Mouse (Mus musculus): ENCODE data around the gene Gak.

- TF ChIP-seq CTCF (IDR thresholded peaks at IDR 0.05; ENCODE audit: extremely low read depth, insufficient read depth, low read length) (no peak), POLR2A (IDR thresholded peaks at IDR 0.05; ENCODE audit: extremely low read depth, insufficient read depth, low read length) (peak; percentile 84)
These were observed 31.2 kb upstream of the Gak start for GRCm38 (mm10) chr5:108660632-108661268.
